Mouse (Mus musculus): ENCODE data around the gene Kcnab3. TPM values are rescaled to one million over a fixed set of nuclear protein-coding genes. Genes with fewer than 3 reads are reported as not detected.
A peak's percentile ranks its signal among the peaks of the same experiment; 100 is the strongest.
"Not testable (repeated sequence)": the region's sequence is repeated elsewhere in the genome, so short reads cannot be mapped to it uniquely, and the experiment has no call there.

Kcnab3 gene
- polyA plus RNA-seq, 1 experiment: not detected

DNA sequence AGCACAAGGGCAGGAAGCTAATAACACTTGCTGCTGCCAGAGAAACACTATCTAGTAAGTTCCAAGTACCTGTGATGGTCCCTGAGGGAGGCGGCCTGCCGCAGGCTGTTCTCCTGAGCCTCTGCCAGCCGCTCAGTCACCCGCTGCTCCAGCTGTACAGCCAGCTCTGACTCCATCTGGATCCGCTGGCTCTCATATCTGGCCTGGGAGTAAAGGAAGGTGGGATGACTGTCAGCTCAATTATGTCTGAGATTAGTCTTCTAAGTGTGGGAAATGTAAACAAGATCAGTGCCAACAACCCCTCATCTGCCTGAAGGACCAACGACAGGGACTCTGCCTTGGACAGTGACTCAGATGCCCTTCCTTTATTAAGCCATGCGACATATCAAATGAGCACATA lies 14.8 kb upstream of the Kcnab3 start:
- peaks cover 11% of the 10 kb centered on the region for H3K4me1 ChIP-seq (ENCODE audit: control insufficient read depth)
- no peak overlapping the region for H3K4me3 ChIP-seq (replicated peaks)
- peaks cover 3% of the 10 kb centered on the region for H3K9me3 ChIP-seq (ENCODE audit: control insufficient read depth, low read length)
- TF ChIP-seq GATA1 (IDR thresholded peaks at IDR 0.05; ENCODE audit: low read length) (no peak), TAL1 (IDR thresholded peaks at IDR 0.05; ENCODE audit: low read length) (no peak)
- H3K36me3 ChIP-seq (ENCODE audit: control insufficient read depth): peaks cover 90% of the 10 kb centered on the region
- H3K27me3 ChIP-seq (ENCODE audit: control insufficient read depth): no peaks in the 10 kb centered on the region

DNA sequence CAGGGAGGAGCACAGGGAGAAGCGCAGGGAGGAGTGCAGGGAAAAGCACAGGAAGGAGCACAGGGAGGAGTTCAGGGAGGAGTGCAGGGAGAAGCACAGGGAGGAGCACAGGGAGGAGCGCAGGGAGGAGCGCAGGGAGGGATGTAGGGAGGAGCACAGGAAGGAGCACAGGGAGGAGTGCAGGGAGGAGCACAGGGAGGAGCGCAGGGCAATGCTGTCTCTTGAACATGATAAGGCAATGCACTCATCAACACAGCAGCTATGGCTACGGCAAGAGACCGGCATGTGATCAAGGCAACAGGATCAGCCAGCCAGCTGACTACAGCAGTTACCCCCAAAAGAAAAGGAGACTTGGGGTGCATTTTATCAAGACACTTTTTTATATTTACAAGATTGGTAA lies 9.7 kb upstream of the Kcnab3 start:
- Histone ChIP-seq H3K9me3 (ENCODE audit: control insufficient read depth, low read length) (peaks cover 5% of the 10 kb centered on the region), H3K36me3 (ENCODE audit: control insufficient read depth) (peaks cover 87% of the 10 kb centered on the region), H3K4me1 (ENCODE audit: control insufficient read depth) (peaks cover 11% of the 10 kb centered on the region), H3K4me3 (replicated peaks) (no peak overlapping the region), H3K27me3 (ENCODE audit: control insufficient read depth) (no peaks in the 10 kb centered on the region)
- no peak for TF ChIP-seq TAL1 (IDR thresholded peaks at IDR 0.05; ENCODE audit: low read length)
- no peak for TF ChIP-seq GATA1 (IDR thresholded peaks at IDR 0.05; ENCODE audit: low read length)

GRCm38 (mm10) chr11:69318000-69318399 lies 8.1 kb upstream of the Kcnab3 start:
- not testable (repeated sequence) for H3K27me3 ChIP-seq (ENCODE audit: control insufficient read depth); H3K9me3 ChIP-seq (ENCODE audit: control insufficient read depth, low read length); H3K4me3 ChIP-seq (replicated peaks)
- peaks cover 80% of the 10 kb centered on the region for H3K36me3 ChIP-seq (ENCODE audit: control insufficient read depth)
- H3K4me1 ChIP-seq (ENCODE audit: control insufficient read depth): peaks cover 27% of the 10 kb centered on the region

DNA sequence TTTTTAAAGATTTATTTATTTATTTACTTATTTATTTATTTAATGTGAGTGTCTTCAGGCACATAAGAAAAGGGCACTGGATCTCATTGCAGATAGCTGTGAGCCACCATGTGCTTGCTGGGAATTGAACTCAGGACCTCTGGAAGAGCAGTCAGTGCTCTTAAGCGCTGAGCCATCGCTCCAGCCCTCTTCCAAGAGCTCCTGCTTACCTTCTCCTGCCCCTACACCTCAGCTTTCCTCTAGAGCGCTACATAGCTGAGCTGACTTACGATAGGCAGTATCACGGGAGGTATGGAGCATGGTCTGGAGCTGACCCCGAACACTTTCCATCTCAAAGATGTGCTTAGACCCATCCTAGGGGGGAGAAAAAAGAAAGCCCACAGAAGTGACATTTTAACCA lies 4.5 kb upstream of the Kcnab3 start:
- Histone ChIP-seq H3K9me3 (ENCODE audit: control insufficient read depth, low read length) (no peaks in the 10 kb centered on the region), H3K27me3 (ENCODE audit: control insufficient read depth) (peaks cover 6% of the 10 kb centered on the region), H3K4me3 (replicated peaks) (peak overlapping the region; percentile 77), H3K4me1 (ENCODE audit: control insufficient read depth) (peaks cover 49% of the 10 kb centered on the region), H3K36me3 (ENCODE audit: control insufficient read depth) (peaks cover 51% of the 10 kb centered on the region)
- TF ChIP-seq TAL1 (IDR thresholded peaks at IDR 0.05; ENCODE audit: low read length) (no peak), GATA1 (IDR thresholded peaks at IDR 0.05; ENCODE audit: low read length) (no peak)

GRCm38 (mm10) chr11:69322010-69322409 lies 4.0 kb upstream of the Kcnab3 start:
- H3K9me3 ChIP-seq (ENCODE audit: control insufficient read depth, low read length): no peaks in the 10 kb centered on the region
- peaks cover 48% of the 10 kb centered on the region for H3K36me3 ChIP-seq (ENCODE audit: control insufficient read depth)
- peaks cover 49% of the 10 kb centered on the region for H3K4me1 ChIP-seq (ENCODE audit: control insufficient read depth)
- peak overlapping the region; percentile 77 for H3K4me3 ChIP-seq (replicated peaks)
- H3K27me3 ChIP-seq (ENCODE audit: control insufficient read depth): peaks cover 10% of the 10 kb centered on the region
- TF ChIP-seq TAL1 (IDR thresholded peaks at IDR 0.05; ENCODE audit: low read length): no peak
- TF ChIP-seq GATA1 (IDR thresholded peaks at IDR 0.05; ENCODE audit: low read length): no peak

DNA sequence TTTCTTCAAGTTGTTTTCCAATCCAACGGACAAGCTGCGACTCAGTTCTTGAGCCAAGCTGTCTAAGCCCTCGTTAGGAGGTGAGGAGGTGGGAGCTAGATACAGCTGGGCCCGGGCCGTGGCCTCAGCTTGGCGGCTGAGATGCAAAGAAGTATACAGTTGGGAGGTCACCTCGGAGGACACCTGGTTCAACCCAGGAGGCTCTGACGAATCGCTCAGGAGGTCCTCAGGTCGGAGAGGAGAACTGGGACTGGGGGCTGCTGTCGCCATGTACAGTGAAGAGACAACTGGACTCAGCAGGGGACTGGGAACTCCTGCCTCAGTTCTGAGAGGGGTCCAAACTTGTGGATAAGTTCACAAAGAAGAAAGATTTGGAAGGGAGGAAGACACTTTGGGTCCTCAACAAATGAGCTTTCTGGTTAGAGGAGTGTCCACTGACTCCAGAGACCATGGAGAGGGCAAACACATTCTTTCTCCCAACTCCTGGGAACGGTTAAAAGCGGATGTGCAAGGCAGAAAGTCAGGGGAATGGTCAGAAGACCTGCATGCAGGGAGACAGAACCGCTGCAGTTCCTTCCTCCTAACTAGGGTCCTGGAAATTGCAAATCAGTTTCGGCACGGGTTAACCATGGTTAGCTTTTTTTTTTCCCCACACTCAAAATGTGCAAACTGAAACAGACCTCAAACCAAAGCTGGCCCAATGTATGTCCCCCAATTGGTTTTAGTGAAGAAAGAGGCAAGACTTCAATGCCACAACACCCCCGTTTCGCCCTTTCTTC lies 3.2 kb upstream of the Kcnab3 start:
- Histone ChIP-seq H3K4me3 (replicated peaks) (peak overlapping the region; percentile 77), H3K36me3 (ENCODE audit: control insufficient read depth) (peaks cover 40% of the 10 kb centered on the region), H3K4me1 (ENCODE audit: control insufficient read depth) (peaks cover 51% of the 10 kb centered on the region), H3K9me3 (ENCODE audit: control insufficient read depth, low read length) (no peaks in the 10 kb centered on the region), H3K27me3 (ENCODE audit: control insufficient read depth) (peaks cover 19% of the 10 kb centered on the region)
- TF ChIP-seq GATA1 (IDR thresholded peaks at IDR 0.05; ENCODE audit: low read length): no peak
- TF ChIP-seq TAL1 (IDR thresholded peaks at IDR 0.05; ENCODE audit: low read length): no peak

DNA sequence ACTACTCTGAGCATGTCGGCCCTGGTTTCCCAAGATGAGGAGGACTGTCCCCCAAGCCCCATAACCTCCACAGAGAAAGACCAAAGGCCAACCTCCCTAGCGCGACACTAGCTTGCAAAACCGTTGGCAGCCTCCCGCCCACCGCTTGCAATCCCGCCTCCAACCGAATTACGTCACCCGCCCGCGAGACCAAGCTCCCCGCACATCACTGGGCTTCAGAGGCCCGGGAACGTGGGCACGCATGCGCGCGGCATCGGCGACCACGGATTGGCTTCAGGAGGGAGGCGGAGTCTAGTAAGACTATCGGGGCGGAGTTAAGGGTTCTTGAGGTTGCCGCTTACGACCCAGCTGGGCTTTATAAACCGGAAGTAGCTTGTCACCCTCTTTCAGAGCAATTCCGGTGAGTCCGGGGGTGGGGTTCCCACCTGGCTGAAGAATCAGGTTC lies 2.4 kb upstream of the Kcnab3 start, which contains the start of the genes Cntrob and Trappc1:
Gene Cntrob (minus strand): TSS at position 109 of the 445 bp plus-strand sequence.
Gene Trappc1 (plus strand): TSS at position 314 of the 445 bp plus-strand sequence.
- Histone ChIP-seq H3K36me3 (ENCODE audit: control insufficient read depth) (peaks cover 32% of the 10 kb centered on the region), H3K27me3 (ENCODE audit: control insufficient read depth) (peaks cover 27% of the 10 kb centered on the region), H3K9me3 (ENCODE audit: control insufficient read depth, low read length) (no peaks in the 10 kb centered on the region), H3K4me1 (ENCODE audit: control insufficient read depth) (peaks cover 51% of the 10 kb centered on the region), H3K4me3 (replicated peaks) (peak within 1 kb of the TSS; percentile 77)
- TF ChIP-seq TAL1 (IDR thresholded peaks at IDR 0.05; ENCODE audit: low read length): no peak
- TF ChIP-seq GATA1 (IDR thresholded peaks at IDR 0.05; ENCODE audit: low read length): no peak

GRCm38 (mm10) chr11:69324749-69325148 lies 1.3 kb upstream of the Kcnab3 start:
- peaks cover 51% of the 10 kb centered on the region for H3K4me1 ChIP-seq (ENCODE audit: control insufficient read depth)
- H3K9me3 ChIP-seq (ENCODE audit: control insufficient read depth, low read length): no peaks in the 10 kb centered on the region
- peaks cover 21% of the 10 kb centered on the region for H3K36me3 ChIP-seq (ENCODE audit: control insufficient read depth)
- TF ChIP-seq TAL1 (IDR thresholded peaks at IDR 0.05; ENCODE audit: low read length): no peak
- no peak for TF ChIP-seq GATA1 (IDR thresholded peaks at IDR 0.05; ENCODE audit: low read length)
- H3K4me3 ChIP-seq (replicated peaks): peak overlapping the region; percentile 77
- peaks cover 38% of the 10 kb centered on the region for H3K27me3 ChIP-seq (ENCODE audit: control insufficient read depth)

GRCm38 (mm10) chr11:69326408-69327156 lies 524 bp downstream of the Kcnab3 start:
- H3K4me3 ChIP-seq (replicated peaks): peak overlapping the region; percentile 55
- H3K36me3 ChIP-seq (ENCODE audit: control insufficient read depth): peaks cover 6% of the 10 kb centered on the region
- TF ChIP-seq GATA1 (IDR thresholded peaks at IDR 0.05; ENCODE audit: low read length) (no peak), TAL1 (IDR thresholded peaks at IDR 0.05; ENCODE audit: low read length) (no peak)
- no peaks in the 10 kb centered on the region for H3K9me3 ChIP-seq (ENCODE audit: control insufficient read depth, low read length)
- peaks cover 49% of the 10 kb centered on the region for H3K4me1 ChIP-seq (ENCODE audit: control insufficient read depth)
- peaks cover 56% of the 10 kb centered on the region for H3K27me3 ChIP-seq (ENCODE audit: control insufficient read depth)

All from erythroblast, embryonic 14.5 days (primary cell).